Mouse (Mus musculus) forebrain, embryonic 12.5 days (tissue): ENCODE results near the gene Tet2. TPM values are rescaled to one million over a fixed set of nuclear protein-coding genes. Genes with fewer than 3 reads are reported as not detected.

Experiments
- ATAC-seq: fragments of 200-750 bp; cut with Nextera tagmentation; 2 replicates; pipeline ENCODE4 v1.8.0; 2017; ENCODE audit warnings: moderate TSS enrichment; ENCODE audit not compliant: low FRiP score
- H3K27ac ChIP-seq: fragments of 300-500 bp; sonication (generic); 2 replicates; pipeline ENCODE4 v1.5.1; 2016; ENCODE audit warnings: mild to moderate bottlenecking
- H3K27me3 ChIP-seq: fragments of 300-500 bp; sonication (generic); 2 replicates; pipeline ENCODE4 v1.6.1; 2016; ENCODE audit warnings: mild to moderate bottlenecking
- H3K36me3 ChIP-seq: fragments of 300-500 bp; sonication (generic); replicated peaks from 2 replicates; pipeline ENCODE4 v1.6.1; 2016; ENCODE audit warnings: mild to moderate bottlenecking
- H3K4me1 ChIP-seq: fragments of 300-500 bp; sonication (generic); 2 replicates; pipeline ENCODE4 v1.6.1; 2016
- H3K4me2 ChIP-seq: fragments of 300-500 bp; sonication (generic); 2 replicates; pipeline ENCODE4 v1.6.1; 2016; ENCODE audit warnings: mild to moderate bottlenecking, moderate library complexity
- H3K4me3 ChIP-seq: fragments of 300-500 bp; sonication (generic); replicated peaks from 2 replicates; pipeline ENCODE4 v1.5.1; 2016; ENCODE audit warnings: mild to moderate bottlenecking
- H3K9ac ChIP-seq: fragments of 300-500 bp; sonication (generic); 2 replicates; pipeline ENCODE4 v1.6.1; 2016; ENCODE audit warnings: mild to moderate bottlenecking
- H3K9me3 ChIP-seq: fragments of 300-500 bp; sonication (generic); 2 replicates; pipeline ENCODE4 v1.6.1; 2016
- WGBS: fragments of 180-500 bp; shearing (Covaris S2); methylation state at CpG from one replicate; pipeline ENCODE4 v1.1.7; 2016; 5-methylcytosine and 5-hydroxymethylcytosine counted together
- polyA plus RNA-seq: library from polyadenylated mRNA; unstranded; fragments of >200 nt; fragmentation: Nextera tagmentation; extraction: Ambion mirVana; gene quantifications from 2 replicates; pipeline ENCODE4 v1.2.1, GENCODE M21; 2016

The Tet2 gene
- polyA plus RNA-seq, 1 experiment from 2014 or later = 25.1 TPM

GRCm38 (mm10) chr3:133513475-133513874 is 31.5 kb downstream of the Tet2 start:
- H3K9me3 ChIP-seq = no peaks in the 10 kb centered on the region
- H3K27me3 ChIP-seq = no peaks in the 10 kb centered on the region
- WGBS = 88% methylated on average over 7 of the region's 7 CpGs
- H3K4me2 ChIP-seq = no peak overlapping the region
- no peak for ATAC-seq
- no peaks in the 10 kb centered on the region for H3K4me1 ChIP-seq
- H3K27ac ChIP-seq = no peak overlapping the region
- H3K36me3 ChIP-seq = peaks cover 44% of the 10 kb centered on the region
- H3K9ac ChIP-seq = no peak overlapping the region
- no peak overlapping the region for H3K4me3 ChIP-seq

GRCm38 (mm10) chr3:133510368-133510767 is 34.6 kb downstream of the Tet2 start:
- Histone ChIP-seq H3K4me1 (no peaks in the 10 kb centered on the region), H3K27me3 (no peaks in the 10 kb centered on the region), H3K4me2 (no peak overlapping the region), H3K4me3 (no peak overlapping the region), H3K9ac (no peak overlapping the region), H3K27ac (no peak overlapping the region), H3K36me3 (peaks cover 50% of the 10 kb centered on the region), H3K9me3 (no peaks in the 10 kb centered on the region)
- 91% methylated on average over 4 of the region's 4 CpGs for WGBS
- no peak for ATAC-seq

GRCm38 (mm10) chr3:133509796-133510195 is 35.1 kb downstream of the Tet2 start:
- Histone ChIP-seq H3K36me3 (peaks cover 46% of the 10 kb centered on the region), H3K9me3 (no peaks in the 10 kb centered on the region), H3K9ac (no peak overlapping the region), H3K4me2 (no peak overlapping the region), H3K4me1 (no peaks in the 10 kb centered on the region), H3K27ac (no peak overlapping the region), H3K27me3 (no peaks in the 10 kb centered on the region), H3K4me3 (no peak overlapping the region)
- 95% methylated on average over 2 of the region's 2 CpGs for WGBS
- no peak for ATAC-seq

GRCm38 (mm10) chr3:133508881-133509280 is 36.1 kb downstream of the Tet2 start:
- 95% methylated on average over 3 of the region's 3 CpGs for WGBS
- H3K4me1 ChIP-seq = no peaks in the 10 kb centered on the region
- H3K27me3 ChIP-seq = no peaks in the 10 kb centered on the region
- H3K4me2 ChIP-seq = no peak overlapping the region
- H3K36me3 ChIP-seq = peaks cover 40% of the 10 kb centered on the region
- ATAC-seq = no peak
- no peak overlapping the region for H3K9ac ChIP-seq
- no peak overlapping the region for H3K27ac ChIP-seq
- H3K9me3 ChIP-seq = no peaks in the 10 kb centered on the region
- H3K4me3 ChIP-seq = no peak overlapping the region

- Histone ChIP-seq H3K27ac (no peak overlapping the region), H3K36me3 (peaks cover 18% of the 10 kb centered on the region), H3K27me3 (no peaks in the 10 kb centered on the region), H3K4me2 (no peak overlapping the region), H3K9me3 (no peaks in the 10 kb centered on the region), H3K4me1 (no peaks in the 10 kb centered on the region), H3K9ac (no peak overlapping the region), H3K4me3 (no peak overlapping the region)
- 89% methylated on average over 9 of the region's 9 CpGs for WGBS
- no peak for ATAC-seq
These were observed 38.5 kb downstream of the Tet2 start for GRCm38 (mm10) chr3:133506289-133506954.

GRCm38 (mm10) chr3:133496953-133497352 is 48.0 kb downstream of the Tet2 start:
- Histone ChIP-seq H3K4me1 (no peaks in the 10 kb centered on the region), H3K27ac (no peak overlapping the region), H3K36me3 (no peaks in the 10 kb centered on the region), H3K9ac (no peak overlapping the region), H3K9me3 (no peaks in the 10 kb centered on the region), H3K27me3 (no peaks in the 10 kb centered on the region), H3K4me3 (no peak overlapping the region), H3K4me2 (no peak overlapping the region)
- WGBS = 56% methylated on average over 7 of the region's 7 CpGs
- ATAC-seq = peak; percentile 84

- WGBS = 89% methylated on average over 2 of the region's 2 CpGs
- Histone ChIP-seq H3K9me3 (no peaks in the 10 kb centered on the region), H3K4me1 (no peaks in the 10 kb centered on the region), H3K27ac (no peak overlapping the region), H3K9ac (no peak overlapping the region), H3K27me3 (no peaks in the 10 kb centered on the region), H3K4me2 (no peak overlapping the region), H3K36me3 (peaks cover 23% of the 10 kb centered on the region), H3K4me3 (no peak overlapping the region)
- ATAC-seq = no peak
These were observed 53.6 kb downstream of the Tet2 start for GRCm38 (mm10) chr3:133491370-133491769.

- Histone ChIP-seq H3K36me3 (peaks cover 46% of the 10 kb centered on the region), H3K4me2 (no peak overlapping the region), H3K9me3 (no peaks in the 10 kb centered on the region), H3K9ac (no peak overlapping the region), H3K4me1 (no peaks in the 10 kb centered on the region), H3K27ac (no peak overlapping the region), H3K4me3 (no peak overlapping the region), H3K27me3 (no peaks in the 10 kb centered on the region)
- ATAC-seq = no peak
- 92% methylated on average over 13 of the region's 13 CpGs for WGBS
These were observed 56.8 kb downstream of the Tet2 start for GRCm38 (mm10) chr3:133488022-133488725.

GRCm38 (mm10) chr3:133482887-133483286 is 62.1 kb downstream of the Tet2 start:
- Histone ChIP-seq H3K9me3 (no peaks in the 10 kb centered on the region), H3K36me3 (peaks cover 71% of the 10 kb centered on the region), H3K9ac (no peak overlapping the region), H3K27ac (no peak overlapping the region), H3K4me2 (no peak overlapping the region), H3K27me3 (no peaks in the 10 kb centered on the region), H3K4me3 (no peak overlapping the region), H3K4me1 (no peaks in the 10 kb centered on the region)
- no peak for ATAC-seq
- 78% methylated on average over 1 of the region's 1 CpGs for WGBS

- Histone ChIP-seq H3K9me3 (no peaks in the 10 kb centered on the region), H3K9ac (no peak overlapping the region), H3K27ac (no peak overlapping the region), H3K27me3 (no peaks in the 10 kb centered on the region), H3K4me1 (no peaks in the 10 kb centered on the region), H3K36me3 (peaks cover 52% of the 10 kb centered on the region), H3K4me2 (no peak overlapping the region), H3K4me3 (no peak overlapping the region)
- WGBS = 89% methylated on average over 3 of the region's 3 CpGs
- no peak for ATAC-seq
These were observed 66.0 kb downstream of the Tet2 start for GRCm38 (mm10) chr3:133478987-133479386.

- H3K4me3 ChIP-seq = no peak overlapping the region
- H3K4me2 ChIP-seq = no peak overlapping the region
- WGBS = 92% methylated on average over 1 of the region's 1 CpGs
- no peak for ATAC-seq
- no peak overlapping the region for H3K27ac ChIP-seq
- peaks cover 54% of the 10 kb centered on the region for H3K36me3 ChIP-seq
- H3K9me3 ChIP-seq = no peaks in the 10 kb centered on the region
- H3K9ac ChIP-seq = no peak overlapping the region
- no peaks in the 10 kb centered on the region for H3K27me3 ChIP-seq
- no peaks in the 10 kb centered on the region for H3K4me1 ChIP-seq
These were observed 71.2 kb downstream of the Tet2 start for GRCm38 (mm10) chr3:133473781-133474180.

- no peaks in the 10 kb centered on the region for H3K27me3 ChIP-seq
- no peak overlapping the region for H3K27ac ChIP-seq
- ATAC-seq = no peak
- no peak overlapping the region for H3K4me2 ChIP-seq
- 89% methylated on average over 4 of the region's 4 CpGs for WGBS
- H3K9me3 ChIP-seq = no peaks in the 10 kb centered on the region
- H3K4me1 ChIP-seq = no peaks in the 10 kb centered on the region
- no peak overlapping the region for H3K9ac ChIP-seq
- H3K36me3 ChIP-seq = peaks cover 69% of the 10 kb centered on the region
- H3K4me3 ChIP-seq = no peak overlapping the region
These were observed 73.8 kb downstream of the Tet2 start for GRCm38 (mm10) chr3:133471101-133471500.

GRCm38 (mm10) chr3:133468883-133469282 is 76.1 kb downstream of the Tet2 start:
- 98% methylated on average over 7 of the region's 7 CpGs for whole genome bisulfite sequencing
- Histone ChIP-seq H3K27ac (no peak overlapping the region), H3K4me3 (no peak overlapping the region), H3K4me2 (no peak overlapping the region), H3K27me3 (no peaks in the 10 kb centered on the region), H3K9ac (no peak overlapping the region), H3K36me3 (peaks cover 57% of the 10 kb centered on the region), H3K4me1 (no peaks in the 10 kb centered on the region), H3K9me3 (no peaks in the 10 kb centered on the region)
- ATAC-seq = no peak
